Mouse (Mus musculus) limb, embryonic 15.5 days (tissue): Measurements from ENCODE around the gene Nav1. TPM values are rescaled to one million over a fixed set of nuclear protein-coding genes. Genes with fewer than 3 reads are reported as not detected.

Source experiments
- ATAC-seq: fragments of 200-750 bp; cut with Nextera tagmentation; 2 replicates; pipeline ENCODE4 v1.8.0; 2017; ENCODE audit warnings: low read depth, moderate TSS enrichment; ENCODE audit not compliant: insufficient number of reproducible peaks, low FRiP score, low TSS enrichment
- H3K27ac ChIP-seq: fragments of 300-500 bp; sonication (generic); 2 replicates; pipeline ENCODE4 v1.5.1; 2015; ENCODE audit warnings: moderate library complexity, mild to moderate bottlenecking, inconsistent platforms
- H3K27me3 ChIP-seq: fragments of 300-500 bp; sonication (generic); 2 replicates; pipeline ENCODE4 v1.6.1; 2015; ENCODE audit warnings: inconsistent platforms
- H3K36me3 ChIP-seq: fragments of 300-500 bp; sonication (generic); 2 replicates; pipeline ENCODE4 v1.6.1; 2015; ENCODE audit warnings: inconsistent platforms
- H3K4me1 ChIP-seq: fragments of 300-500 bp; sonication (generic); 2 replicates; pipeline ENCODE4 v1.6.1; 2015; ENCODE audit warnings: inconsistent platforms
- H3K4me2 ChIP-seq: fragments of 300-500 bp; sonication (generic); 2 replicates; pipeline ENCODE4 v1.6.1; 2015; ENCODE audit warnings: mild to moderate bottlenecking, inconsistent platforms
- H3K4me3 ChIP-seq: fragments of 300-500 bp; sonication (generic); 2 replicates; pipeline ENCODE4 v1.5.1; 2015; ENCODE audit warnings: mild to moderate bottlenecking, inconsistent platforms
- H3K9ac ChIP-seq: fragments of 300-500 bp; sonication (generic); 2 replicates; pipeline ENCODE4 v1.6.1; 2015; ENCODE audit warnings: inconsistent platforms
- H3K9me3 ChIP-seq: fragments of 300-500 bp; sonication (generic); 2 replicates; pipeline ENCODE4 v1.6.1; 2016; ENCODE audit warnings: inconsistent platforms
- WGBS: fragments of 180-500 bp; shearing (Covaris S2); methylation state at CpG from one replicate; pipeline ENCODE4 v1.1.7; 2015; 5-methylcytosine and 5-hydroxymethylcytosine counted together
- polyA plus RNA-seq: library from polyadenylated mRNA; unstranded; fragments of >200 nt; fragmentation: Nextera tagmentation; extraction: Ambion mirVana; gene quantifications from 2 replicates; pipeline ENCODE4 v1.2.1, GENCODE M21; 2015

The Nav1 gene
- polyA plus RNA-seq, 1 experiment from 2014 or later, result 10.4 TPM

DNA sequence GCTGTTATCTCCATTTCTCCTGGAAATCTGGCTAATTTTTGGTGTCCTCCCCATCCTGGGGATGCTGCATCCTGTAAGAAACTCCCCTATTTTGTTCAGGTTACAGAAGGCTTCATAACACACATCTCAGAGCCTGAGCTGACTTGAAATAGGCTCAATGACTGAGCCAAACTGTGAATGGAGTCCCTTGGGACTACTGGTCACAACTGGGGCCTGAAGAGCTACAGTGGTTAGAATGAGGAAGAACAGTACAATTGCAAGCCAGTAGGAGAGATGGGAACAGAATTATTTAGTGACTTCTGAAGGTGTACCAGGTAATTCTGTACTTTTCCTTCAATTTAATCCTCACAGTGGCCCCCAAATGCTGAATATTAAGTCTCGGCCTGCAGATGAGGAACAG is 31.7 kb downstream of the Nav1 start:
- H3K9ac ChIP-seq, result no peak overlapping the region
- peaks cover 3% of the 10 kb centered on the region for H3K36me3 ChIP-seq
- peaks cover 44% of the 10 kb centered on the region for H3K4me1 ChIP-seq
- no peaks in the 10 kb centered on the region for H3K27me3 ChIP-seq
- H3K4me3 ChIP-seq, result no peak overlapping the region
- 88% methylated on average over 1 of the region's 1 CpGs for WGBS
- H3K27ac ChIP-seq, result no peak overlapping the region
- no peak for ATAC-seq
- no peaks in the 10 kb centered on the region for H3K9me3 ChIP-seq
- no peak overlapping the region for H3K4me2 ChIP-seq

DNA sequence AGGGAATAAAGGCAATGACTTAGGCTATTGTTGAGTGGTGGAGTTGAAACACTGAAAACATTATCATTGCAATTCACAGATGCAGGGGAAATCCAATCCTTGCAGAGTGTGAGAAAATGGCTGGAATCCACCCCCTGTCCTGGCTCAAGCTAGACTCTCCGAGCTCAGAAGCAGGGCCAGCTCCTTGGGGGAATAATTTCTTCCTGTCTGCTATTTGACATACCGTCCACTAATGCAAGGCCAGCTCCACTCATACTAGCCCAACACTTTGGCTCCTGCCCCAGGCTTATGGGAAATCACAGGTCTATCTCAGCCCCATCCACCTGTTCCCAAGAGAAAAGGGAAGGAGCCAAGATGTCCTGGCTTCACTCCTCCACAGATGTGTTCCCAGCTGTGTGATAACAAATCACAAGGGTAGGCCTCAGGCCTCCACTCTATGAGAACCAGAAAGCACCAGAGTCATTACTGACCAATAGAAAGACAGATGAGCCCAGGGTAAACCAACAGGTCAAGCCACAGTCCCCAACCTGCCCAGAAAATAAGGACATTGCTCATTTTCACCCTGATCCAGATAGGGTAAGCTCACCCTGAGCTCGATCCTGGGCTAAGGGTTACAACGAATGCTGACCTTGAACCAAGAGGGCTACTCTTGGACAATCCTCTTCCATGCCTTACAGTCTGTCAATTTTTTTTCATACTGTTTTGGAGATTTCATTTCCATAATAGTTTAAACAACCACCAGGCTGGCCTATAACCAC is 32.5 kb downstream of the Nav1 start:
- Histone ChIP-seq H3K4me2 (no peak overlapping the region), H3K4me1 (peaks cover 39% of the 10 kb centered on the region), H3K4me3 (no peak overlapping the region), H3K9ac (no peak overlapping the region), H3K27me3 (no peaks in the 10 kb centered on the region), H3K36me3 (peaks cover 3% of the 10 kb centered on the region), H3K27ac (no peak overlapping the region), H3K9me3 (no peaks in the 10 kb centered on the region)
- ATAC-seq, result no peak; the same call in 1 of the 2 replicates
- 72% methylated on average over 4 of the region's 4 CpGs for WGBS

DNA sequence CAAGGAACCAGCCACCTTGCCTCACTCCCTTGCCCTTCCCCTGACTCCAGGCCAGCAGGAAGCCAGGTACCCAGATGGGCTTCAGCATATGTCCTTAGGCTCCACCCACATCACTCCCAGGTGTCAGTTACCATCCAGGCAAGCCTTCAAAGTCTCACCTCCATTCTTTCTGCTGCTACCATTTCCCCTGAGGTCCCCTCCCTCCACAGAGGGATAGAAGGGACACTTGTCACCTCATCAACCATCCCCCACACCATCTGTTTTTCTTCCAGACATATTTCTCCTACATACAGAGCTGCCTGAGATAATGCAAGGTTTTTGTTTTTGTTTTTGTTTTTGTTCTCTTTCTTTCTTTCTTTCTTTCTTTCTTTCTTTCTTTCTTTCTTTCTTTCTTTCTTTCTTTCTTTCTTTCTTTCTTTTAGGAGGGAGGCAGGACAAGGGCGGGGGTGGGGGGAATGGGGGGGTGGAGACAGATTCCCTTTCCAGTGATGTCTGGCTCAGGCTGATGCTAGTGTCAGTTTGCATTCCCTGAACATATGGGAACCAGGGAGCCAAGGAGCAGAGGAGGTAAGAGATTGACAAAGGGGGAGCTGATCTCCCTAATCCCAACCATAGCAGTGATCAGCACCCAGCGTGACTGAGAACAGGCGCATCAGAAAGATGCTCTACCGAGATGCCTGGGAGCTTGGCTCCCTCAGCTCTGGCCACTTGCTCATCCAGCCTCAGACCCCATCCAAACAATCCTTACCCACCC is 34.8 kb downstream of the Nav1 start:
- H3K9me3 ChIP-seq, result no peaks in the 10 kb centered on the region
- peaks cover 3% of the 10 kb centered on the region for H3K36me3 ChIP-seq
- WGBS, result 43% methylated on average over 4 of the region's 4 CpGs
- H3K27ac ChIP-seq, result no peak overlapping the region
- no peak overlapping the region for H3K4me2 ChIP-seq
- H3K9ac ChIP-seq, result no peak overlapping the region
- H3K27me3 ChIP-seq, result no peaks in the 10 kb centered on the region
- H3K4me3 ChIP-seq, result no peak overlapping the region
- H3K4me1 ChIP-seq, result peaks cover 20% of the 10 kb centered on the region
- ATAC-seq, result no peak

DNA sequence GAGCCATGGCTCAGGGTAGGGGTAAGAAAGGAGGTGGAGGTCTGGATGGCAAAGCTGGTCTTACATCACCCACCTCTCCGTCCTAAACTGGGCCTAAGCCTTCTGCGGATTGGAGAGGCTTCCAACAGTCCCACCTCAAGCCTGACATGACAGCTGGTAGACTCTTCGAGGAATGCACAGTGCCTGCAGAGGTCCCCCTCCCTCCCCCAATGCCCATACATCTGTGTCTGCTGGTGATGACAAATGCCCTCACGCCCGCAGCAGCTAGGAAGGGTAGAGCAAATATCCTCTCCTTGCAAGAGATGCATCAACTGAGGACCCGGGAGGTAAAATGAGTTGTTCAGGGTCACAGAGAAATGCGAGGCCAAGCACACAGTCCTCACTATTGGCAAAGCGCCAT is 39.0 kb downstream of the Nav1 start:
- Histone ChIP-seq H3K27ac (no peak overlapping the region), H3K9ac (no peak overlapping the region), H3K4me2 (no peak overlapping the region), H3K36me3 (no peaks in the 10 kb centered on the region; the same call in 1 of the 2 replicates), H3K4me3 (no peak overlapping the region), H3K9me3 (no peaks in the 10 kb centered on the region), H3K4me1 (peaks cover 33% of the 10 kb centered on the region), H3K27me3 (no peaks in the 10 kb centered on the region)
- 70% methylated on average over 8 of the region's 8 CpGs for WGBS
- no peak for ATAC-seq

DNA sequence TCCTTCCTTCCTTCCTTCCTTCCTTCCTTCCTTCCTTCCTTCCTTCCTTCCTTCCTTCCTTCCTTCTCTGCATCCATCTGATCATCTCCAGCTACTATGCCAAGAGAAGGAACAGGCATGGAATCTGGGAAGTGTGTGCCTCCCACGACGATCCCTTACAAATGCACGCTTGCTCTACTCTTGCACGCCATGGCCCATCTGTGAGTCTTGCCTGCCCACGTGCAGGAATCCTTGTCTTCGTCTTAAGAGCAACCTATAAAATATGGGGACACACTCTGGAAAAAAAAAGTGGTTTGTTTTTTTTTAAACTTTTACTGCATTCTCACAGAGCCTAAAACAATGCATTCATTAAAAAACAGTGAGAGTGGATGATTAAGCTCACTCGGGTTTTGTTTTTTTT is 40.5 kb downstream of the Nav1 start:
- 48% methylated on average over 7 of the region's 7 CpGs for WGBS
- Histone ChIP-seq H3K4me3 (no peak overlapping the region), H3K27ac (no peak overlapping the region), H3K4me1 (peaks cover 34% of the 10 kb centered on the region), H3K9me3 (no peaks in the 10 kb centered on the region), H3K36me3 (no peaks in the 10 kb centered on the region; the same call in 1 of the 2 replicates), H3K27me3 (no peaks in the 10 kb centered on the region), H3K9ac (no peak overlapping the region), H3K4me2 (no peak overlapping the region)
- no peak for ATAC-seq

DNA sequence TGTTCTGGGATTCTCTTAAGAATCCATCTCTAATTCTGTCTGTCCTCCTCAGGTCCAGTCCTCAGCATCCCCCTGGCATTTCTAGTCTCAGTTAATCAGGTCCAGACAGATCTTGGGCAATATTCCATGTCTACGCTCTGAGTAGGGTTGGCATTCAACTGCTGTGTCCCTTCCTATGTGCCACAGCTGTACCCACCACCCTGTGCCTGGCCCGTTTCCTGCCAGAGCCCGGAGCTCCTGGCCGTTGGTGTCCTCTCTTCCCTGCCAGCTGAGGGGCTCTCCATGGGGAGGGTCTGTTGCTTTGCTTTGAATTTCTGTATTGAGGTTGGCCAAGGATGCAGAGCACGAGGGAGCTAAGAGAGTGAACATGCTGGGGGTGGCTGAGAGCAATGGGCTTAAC is 41.3 kb downstream of the Nav1 start:
- Histone ChIP-seq H3K27ac (no peak overlapping the region), H3K36me3 (no peaks in the 10 kb centered on the region), H3K4me1 (peaks cover 34% of the 10 kb centered on the region), H3K9me3 (no peaks in the 10 kb centered on the region), H3K4me2 (no peak overlapping the region), H3K27me3 (no peaks in the 10 kb centered on the region), H3K4me3 (no peak overlapping the region), H3K9ac (no peak overlapping the region)
- WGBS, result 64% methylated on average over 5 of the region's 5 CpGs
- no peak for ATAC-seq

DNA sequence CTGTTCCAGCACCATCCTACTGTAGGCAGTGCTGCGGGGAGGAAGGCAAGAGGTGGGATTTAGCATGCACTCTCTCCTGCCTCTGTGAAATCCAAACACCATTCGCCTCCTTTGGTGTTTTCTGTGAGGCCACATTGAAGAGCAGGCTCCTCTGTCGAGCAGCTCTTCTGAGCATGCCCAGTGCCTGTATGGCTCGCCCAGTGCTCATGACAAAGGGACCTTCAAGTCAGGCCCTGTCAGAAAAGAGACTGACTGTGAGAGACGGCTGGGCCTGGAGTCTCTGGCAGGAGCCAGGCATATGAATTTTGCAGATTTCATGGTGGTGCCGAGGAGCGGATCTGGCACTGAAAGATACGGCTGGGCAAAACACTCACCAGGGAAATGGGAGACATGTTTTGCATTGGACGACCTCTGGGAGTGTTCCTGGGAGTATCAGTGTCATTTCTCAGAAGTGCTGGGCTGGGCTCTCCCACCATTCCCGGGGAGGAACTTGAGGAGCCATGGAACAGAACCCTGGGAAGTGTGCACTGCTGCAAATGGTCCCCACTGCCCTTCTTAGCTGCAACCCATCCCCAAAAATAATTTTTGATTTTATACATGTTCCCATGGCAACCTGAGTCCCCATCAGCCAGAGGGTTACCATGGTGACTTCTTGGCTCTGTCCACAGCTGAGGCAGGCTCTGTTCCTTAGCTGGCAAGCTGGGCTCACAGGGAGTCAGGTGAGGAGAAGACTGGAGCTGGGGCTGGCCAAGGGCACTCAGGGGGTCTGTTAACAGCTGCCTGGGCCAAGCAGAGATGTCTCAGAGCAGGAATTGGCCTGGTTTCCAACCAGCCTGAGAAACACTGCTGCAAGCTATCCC is 42.2 kb downstream of the Nav1 start:
- Histone ChIP-seq H3K27ac (peak overlapping the region; percentile 55), H3K4me3 (no peak overlapping the region), H3K27me3 (no peaks in the 10 kb centered on the region), H3K9ac (no peak overlapping the region), H3K4me1 (peaks cover 34% of the 10 kb centered on the region), H3K4me2 (no peak overlapping the region), H3K36me3 (no peaks in the 10 kb centered on the region), H3K9me3 (no peaks in the 10 kb centered on the region)
- 51% methylated on average over 10 of the region's 10 CpGs for WGBS
- ATAC-seq, result no peak

DNA sequence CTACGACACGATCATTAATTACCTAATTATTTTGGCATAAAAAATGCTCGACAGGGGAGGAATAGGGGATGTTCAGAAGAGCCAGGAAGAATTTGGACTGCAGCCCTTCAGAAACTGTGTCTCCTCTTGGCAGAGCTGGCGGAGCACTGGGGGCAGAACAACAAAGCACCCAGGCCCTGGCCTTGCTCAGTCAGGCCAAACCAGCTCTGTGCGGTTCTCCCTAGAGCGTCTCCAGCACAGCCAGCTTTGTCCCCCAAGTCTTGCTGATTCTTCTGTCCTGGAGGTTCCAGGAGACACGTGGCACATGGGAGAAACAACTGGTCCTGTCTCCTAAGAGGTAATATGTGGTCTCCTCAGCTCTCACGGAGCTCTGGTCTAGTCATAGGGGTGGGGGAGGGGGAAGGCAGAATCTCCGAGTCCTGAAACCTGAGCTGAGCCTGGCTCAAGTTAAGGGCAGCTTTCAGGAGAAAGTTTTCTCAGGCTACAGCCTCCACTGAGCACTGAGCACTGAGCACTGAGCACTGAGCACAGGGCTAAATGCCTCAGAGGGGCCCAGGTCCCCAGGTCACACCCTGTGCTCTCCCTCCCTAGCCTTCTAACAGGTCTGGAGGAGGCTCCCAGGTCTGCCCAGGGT is 43.2 kb downstream of the Nav1 start:
- H3K9me3 ChIP-seq, result no peaks in the 10 kb centered on the region
- H3K4me3 ChIP-seq, result no peak overlapping the region
- 25% methylated on average over 9 of the region's 9 CpGs for WGBS
- no peak overlapping the region for H3K9ac ChIP-seq
- H3K27me3 ChIP-seq, result no peaks in the 10 kb centered on the region
- H3K4me2 ChIP-seq, result no peak overlapping the region
- peaks cover 30% of the 10 kb centered on the region for H3K4me1 ChIP-seq
- H3K27ac ChIP-seq, result peak overlapping the region; percentile 71; the same call in 1 of the 2 replicates
- H3K36me3 ChIP-seq, result no peaks in the 10 kb centered on the region
- ATAC-seq, result peak; percentile 49; the same call in 1 of the 2 replicates

DNA sequence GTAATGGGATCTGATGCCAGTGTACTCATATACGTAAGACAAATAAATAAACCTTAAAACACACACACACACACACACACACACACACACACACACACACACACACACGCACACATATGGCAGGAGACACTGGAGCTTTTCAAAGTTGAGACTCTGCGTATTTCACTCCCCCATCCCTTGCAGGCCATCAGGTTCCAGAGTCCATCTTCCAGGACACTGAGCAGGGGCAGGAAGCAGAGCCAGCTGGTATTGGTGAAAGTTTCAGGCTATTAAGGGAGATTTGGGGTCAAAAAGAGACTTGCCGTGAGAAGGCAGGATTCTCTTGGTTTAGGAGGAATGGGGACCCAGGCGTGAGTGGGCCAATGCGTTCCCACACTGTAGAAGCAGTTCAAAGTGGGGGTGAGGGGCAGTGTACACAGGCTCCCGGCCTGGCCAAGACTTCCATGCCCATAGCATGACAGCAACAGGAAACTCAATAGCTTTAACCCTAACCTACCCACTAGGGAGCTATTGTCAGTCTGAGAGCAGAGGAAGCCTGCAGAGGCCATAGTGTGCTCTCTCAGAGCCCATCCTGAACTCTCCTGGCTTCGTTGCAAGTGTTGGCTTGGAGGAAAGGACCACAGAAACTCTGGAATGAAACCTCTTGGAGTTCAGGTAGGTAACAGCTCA is 44.0 kb downstream of the Nav1 start:
- Histone ChIP-seq H3K9me3 (no peaks in the 10 kb centered on the region), H3K4me3 (no peak overlapping the region), H3K4me2 (no peak overlapping the region), H3K9ac (no peak overlapping the region), H3K27ac (no peak overlapping the region; the same call in 1 of the 2 replicates), H3K27me3 (no peaks in the 10 kb centered on the region), H3K4me1 (peaks cover 34% of the 10 kb centered on the region), H3K36me3 (no peaks in the 10 kb centered on the region)
- no peak for ATAC-seq
- 58% methylated on average over 8 of the region's 8 CpGs for WGBS

DNA sequence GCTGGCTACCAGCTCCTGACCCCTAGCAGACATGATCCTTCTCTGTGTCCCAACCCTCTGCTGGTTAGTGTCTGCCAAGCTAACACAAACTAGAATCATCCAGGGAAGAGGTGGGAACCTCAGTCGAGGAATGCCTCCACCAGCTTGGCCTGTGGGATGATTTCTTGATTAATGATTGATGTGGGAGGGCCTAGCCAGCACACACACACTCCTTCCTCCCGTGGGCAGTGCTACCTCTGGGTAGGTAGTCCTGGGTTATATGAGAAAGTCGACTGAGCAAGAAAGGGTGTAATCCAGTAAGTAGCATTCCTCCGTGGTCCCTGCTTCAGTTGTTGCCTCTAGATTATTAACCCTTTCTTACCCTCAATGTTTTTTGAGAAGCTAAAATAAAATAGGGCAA is 45.0 kb downstream of the Nav1 start:
- Histone ChIP-seq H3K4me2 (no peak overlapping the region), H3K4me3 (no peak overlapping the region), H3K4me1 (peaks cover 36% of the 10 kb centered on the region), H3K9me3 (no peaks in the 10 kb centered on the region), H3K36me3 (no peaks in the 10 kb centered on the region), H3K27me3 (no peaks in the 10 kb centered on the region), H3K9ac (no peak overlapping the region), H3K27ac (no peak overlapping the region)
- no peak for ATAC-seq
- WGBS, result 13% methylated on average over 4 of the region's 4 CpGs

DNA sequence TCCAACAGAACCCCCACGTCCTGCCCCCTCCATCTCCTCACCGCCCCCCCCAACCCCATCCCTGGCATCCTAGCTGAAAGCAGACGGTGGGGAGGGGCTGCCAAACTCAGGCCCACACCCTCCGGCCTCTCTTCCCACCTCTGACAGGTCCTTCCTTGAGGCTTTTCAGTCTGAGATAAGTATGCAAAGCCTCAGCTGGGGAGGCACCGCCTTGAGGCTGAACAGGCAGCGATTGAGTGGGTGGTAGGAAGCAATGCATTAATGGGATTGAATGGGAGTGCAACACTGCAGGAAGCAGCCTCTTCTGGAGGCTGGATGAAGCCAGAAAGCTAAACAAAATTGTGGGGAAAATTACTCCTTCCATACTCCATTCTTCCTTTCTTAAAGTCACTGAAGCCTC is 45.8 kb downstream of the Nav1 start:
- H3K27me3 ChIP-seq, result no peaks in the 10 kb centered on the region
- no peaks in the 10 kb centered on the region for H3K36me3 ChIP-seq
- no peak overlapping the region for H3K9ac ChIP-seq
- H3K4me2 ChIP-seq, result no peak overlapping the region
- no peaks in the 10 kb centered on the region for H3K9me3 ChIP-seq
- ATAC-seq, result no peak
- WGBS, result 32% methylated on average over 6 of the region's 6 CpGs
- H3K4me3 ChIP-seq, result no peak overlapping the region
- H3K4me1 ChIP-seq, result peaks cover 36% of the 10 kb centered on the region
- H3K27ac ChIP-seq, result no peak overlapping the region
